Mouse (Mus musculus) ES-Bruce4 (cell line): ENCODE measurements at regions not wholly inside any gene's neighbourhood (a gene's known extent, or its start where the extent isn't known, plus 50 kb on each side); places are given as distances from the start of the nearest gene placed in this dataset.

Experiments
- CTCF ChIP-seq: IDR thresholded peaks from one replicate; pipeline ENCODE4 v1.8.1; 2011; ENCODE audit warnings: low read depth, low read length
- EP300 ChIP-seq: IDR thresholded peaks from 2 replicates; pipeline ENCODE4 v1.6.1; 2011; ENCODE audit warnings: low read depth, low read length; ENCODE audit not compliant: insufficient read depth
- POLR2A ChIP-seq: IDR thresholded peaks from one replicate; pipeline ENCODE4 v1.8.1; 2011; ENCODE audit warnings: low read length; ENCODE audit not compliant: insufficient read depth

GRCm38 (mm10) chr9:61189295-61189694 lies 182.9 kb upstream of the Tle3 start:
- TF ChIP-seq EP300 (no peak), CTCF (no peak), POLR2A (no peak)
